Mouse (Mus musculus): ENCODE data around the gene Dlgap1.

The Dlgap1 gene

DNA sequence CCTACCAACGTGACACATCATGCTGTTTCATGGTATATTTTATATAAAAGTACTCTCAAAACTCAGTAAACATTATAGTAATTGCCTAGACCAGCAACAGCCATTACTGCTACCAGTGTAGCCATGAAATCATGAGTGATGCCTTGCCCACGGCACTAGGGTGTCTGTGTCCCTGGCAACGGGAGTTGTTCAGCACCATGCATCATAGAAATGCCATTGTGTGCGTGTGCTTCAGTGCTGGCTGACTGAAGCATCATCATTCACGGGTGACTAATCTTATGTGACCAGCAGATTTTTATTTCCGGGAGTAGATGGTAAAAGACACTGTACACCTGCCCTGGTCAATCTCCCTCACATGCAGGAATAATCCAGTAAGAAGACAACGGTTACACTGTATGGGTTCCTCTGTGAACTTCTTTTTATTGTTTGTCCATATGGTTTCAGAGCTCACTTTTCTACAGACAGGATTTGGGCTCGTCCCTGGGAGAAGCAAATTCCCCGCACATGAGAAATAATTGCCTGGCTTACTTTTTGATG, 203.7 kb downstream of the Dlgap1 start:
- DNase-seq (ENCODE audit: extremely low spot score, low read depth, low spot score): no peak

DNA sequence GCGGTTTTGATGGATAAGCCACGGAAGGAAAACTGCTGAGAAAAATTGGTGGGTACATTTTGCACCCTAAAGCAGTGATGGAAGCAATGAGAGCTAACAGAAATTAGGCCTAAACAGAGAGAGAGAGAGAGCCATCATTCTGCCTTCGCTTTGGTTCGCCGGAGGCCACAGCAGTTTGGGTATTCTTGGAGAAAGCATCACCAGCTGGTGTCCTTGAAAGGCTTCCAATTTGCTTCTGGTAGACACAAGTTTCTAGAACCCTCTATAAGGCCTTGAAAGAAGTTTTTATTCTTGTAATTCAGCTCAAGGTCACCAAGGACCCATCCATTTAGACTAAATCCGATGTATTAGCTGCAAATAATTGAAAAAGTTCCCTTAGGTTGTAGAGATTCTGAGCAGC, 205.0 kb downstream of the Dlgap1 start:
- no peak for DNase-seq (ENCODE audit: extremely low spot score, low read depth, low spot score)

- no peak for DNase-seq (ENCODE audit: extremely low spot score, low read depth, low spot score)
Observed at GRCm38 (mm10) chr17:70191228-70191627, 222.4 kb downstream of the Dlgap1 start.

- no peak for DNase-seq (ENCODE audit: extremely low spot score, low read depth, low spot score)
Observed at GRCm38 (mm10) chr17:70222891-70223290, 254.0 kb downstream of the Dlgap1 start.

DNA sequence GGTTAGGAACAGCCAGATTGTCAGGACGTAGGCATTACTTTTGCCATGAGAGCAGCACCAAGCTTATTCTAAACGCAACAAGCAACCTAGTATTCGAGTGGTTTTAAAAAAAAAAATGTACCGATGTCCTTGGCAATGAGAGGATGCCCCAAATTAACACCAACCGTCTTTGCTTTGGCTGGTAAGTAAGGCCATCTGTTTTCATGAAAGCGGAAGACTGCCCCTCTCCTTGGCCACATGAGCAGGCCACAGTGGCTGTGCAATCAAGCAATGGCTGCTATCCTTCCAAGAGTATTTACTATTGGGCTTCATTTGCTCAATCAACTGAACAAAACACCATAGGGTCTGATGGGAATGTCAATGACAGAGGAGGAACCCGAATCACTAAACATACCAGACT, 278.5 kb downstream of the Dlgap1 start:
- no peak for DNase-seq (ENCODE audit: extremely low spot score, low read depth, low spot score)

DNA sequence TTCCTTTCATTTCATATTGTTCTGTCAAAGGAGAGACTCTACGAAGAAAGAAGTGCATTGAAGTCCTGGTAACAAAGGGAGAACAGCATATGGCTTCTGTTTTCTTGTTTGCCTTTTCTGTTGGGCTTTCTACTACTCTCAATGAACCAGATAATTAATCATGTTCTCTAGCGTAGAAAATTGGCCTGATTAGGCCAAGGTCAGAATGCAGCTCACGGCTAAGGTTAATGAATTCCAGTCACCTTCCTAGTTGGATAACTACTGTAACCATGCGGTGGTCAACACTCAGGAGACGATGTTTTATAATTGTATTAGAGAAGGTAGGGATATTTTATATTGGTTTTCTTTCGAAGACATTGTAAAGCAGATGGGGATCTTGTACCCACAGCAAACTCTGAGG, 279.4 kb downstream of the Dlgap1 start:
- DNase-seq (ENCODE audit: extremely low spot score, low read depth, low spot score): peak; percentile 22

GRCm38 (mm10) chr17:70252476-70252875, 283.6 kb downstream of the Dlgap1 start:
- DNase-seq (ENCODE audit: extremely low spot score, low read depth, low spot score): no peak

DNA sequence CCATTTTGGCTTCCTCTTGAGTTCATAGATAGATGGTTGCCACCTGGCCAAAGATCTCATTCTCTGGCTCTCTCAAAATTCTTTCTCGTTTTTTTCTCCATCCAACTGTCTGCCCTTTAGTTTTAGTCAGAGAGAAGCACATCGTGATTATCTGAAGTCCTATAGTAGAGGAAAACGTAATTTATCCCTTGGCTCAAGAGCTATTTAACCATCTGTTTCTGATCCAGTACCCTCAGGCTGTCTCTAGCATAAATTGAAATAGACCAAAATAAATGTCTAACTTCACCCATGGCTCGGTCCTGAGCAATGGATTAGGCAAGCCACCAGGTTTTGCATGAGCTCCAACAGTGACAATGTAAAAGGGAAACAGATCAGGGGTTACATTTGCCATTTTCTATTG, 287.5 kb downstream of the Dlgap1 start:
- no peak for DNase-seq (ENCODE audit: extremely low spot score, low read depth, low spot score)

GRCm38 (mm10) chr17:70263156-70263555, 294.3 kb downstream of the Dlgap1 start:
- DNase-seq (ENCODE audit: extremely low spot score, low read depth, low spot score): no peak

DNA sequence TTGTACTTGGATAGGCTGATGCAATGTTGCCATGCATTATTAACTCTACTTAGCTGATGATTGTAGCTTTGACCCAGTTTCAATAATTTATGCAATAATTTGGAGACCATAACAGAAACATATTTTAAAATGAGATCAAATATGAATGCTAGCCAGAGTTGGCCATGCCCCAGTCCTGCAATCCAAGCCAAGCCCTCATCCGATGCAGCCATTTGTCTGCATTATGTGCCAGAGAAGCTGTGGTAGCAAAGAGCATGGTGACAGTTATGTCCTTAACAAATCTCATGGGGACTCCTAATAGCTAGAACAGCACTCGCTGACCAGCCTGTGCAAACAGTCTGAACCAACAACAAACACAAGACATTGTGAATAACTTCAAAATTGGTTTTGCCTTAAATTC, 303.3 kb downstream of the Dlgap1 start:
- DNase-seq (ENCODE audit: extremely low spot score, low read depth, low spot score): no peak

- no peak for DNase-seq (ENCODE audit: extremely low spot score, low read depth, low spot score)
Observed at GRCm38 (mm10) chr17:70287708-70288107, 318.8 kb downstream of the Dlgap1 start.

DNA sequence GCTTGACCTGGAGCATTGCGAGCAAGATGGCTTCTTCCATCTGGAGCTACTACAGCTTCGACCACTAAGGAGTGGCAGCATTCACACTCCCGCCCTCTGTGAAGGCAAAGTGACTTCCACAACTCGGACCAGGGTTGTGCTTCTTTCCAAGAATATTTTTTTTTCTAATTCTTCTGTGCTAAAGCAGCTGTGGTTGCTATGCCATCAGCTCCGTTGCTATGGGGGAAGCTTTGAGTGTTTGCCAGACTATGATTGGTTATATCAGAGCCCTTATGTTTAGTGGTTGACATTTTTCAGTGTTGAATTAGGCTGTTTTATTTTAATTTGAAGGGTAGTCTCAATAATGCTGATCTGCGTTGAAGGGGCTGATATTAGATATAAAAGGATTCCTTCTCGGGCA, 325.2 kb downstream of the Dlgap1 start:
- no peak for DNase-seq (ENCODE audit: extremely low spot score, low read depth, low spot score)

GRCm38 (mm10) chr17:70301941-70302478, 333.1 kb downstream of the Dlgap1 start:
- no peak for DNase-seq (ENCODE audit: extremely low spot score, low read depth, low spot score)

- no peak for DNase-seq (ENCODE audit: extremely low spot score, low read depth, low spot score)
Observed at GRCm38 (mm10) chr17:70302656-70303055, 333.8 kb downstream of the Dlgap1 start.

- no peak for DNase-seq (ENCODE audit: extremely low spot score, low read depth, low spot score)
Observed at GRCm38 (mm10) chr17:70305021-70305420, 336.1 kb downstream of the Dlgap1 start.

DNA sequence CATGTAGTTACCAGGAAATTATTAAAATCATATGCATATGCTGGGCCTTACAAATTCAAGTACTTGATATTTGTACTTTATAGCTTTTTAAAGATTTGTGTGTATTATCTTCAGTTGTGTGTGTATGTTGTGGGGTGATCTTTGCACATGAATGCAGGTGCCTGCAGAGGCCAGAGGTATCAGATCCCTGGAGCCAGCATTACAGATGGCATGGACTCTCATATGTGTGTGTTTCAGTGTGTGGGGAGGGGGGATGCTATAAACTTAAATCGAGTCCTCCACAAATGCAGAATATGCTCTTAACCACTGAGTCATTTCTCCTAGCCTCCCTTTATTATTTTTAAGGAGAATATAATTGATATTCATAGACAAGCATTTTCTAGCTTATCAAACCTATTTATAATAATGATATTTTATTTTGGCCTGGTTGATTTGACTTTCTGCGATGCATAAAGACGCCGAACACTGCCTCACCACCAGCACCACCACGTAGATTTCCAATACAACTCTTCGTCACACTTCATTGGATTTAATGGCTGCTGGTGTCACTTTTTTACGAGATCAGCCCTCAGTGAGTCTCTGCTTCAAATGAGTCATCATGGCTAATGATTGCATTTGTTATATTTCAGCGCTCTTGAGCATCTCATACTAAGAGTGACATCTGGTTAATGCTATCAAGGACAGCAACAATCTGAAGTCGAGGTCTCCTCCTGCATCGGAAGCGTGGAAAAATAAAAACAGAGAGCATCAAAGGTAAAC, 338.7 kb downstream of the Dlgap1 start:
- no peak for DNase-seq (ENCODE audit: extremely low spot score, low read depth, low spot score)

DNA sequence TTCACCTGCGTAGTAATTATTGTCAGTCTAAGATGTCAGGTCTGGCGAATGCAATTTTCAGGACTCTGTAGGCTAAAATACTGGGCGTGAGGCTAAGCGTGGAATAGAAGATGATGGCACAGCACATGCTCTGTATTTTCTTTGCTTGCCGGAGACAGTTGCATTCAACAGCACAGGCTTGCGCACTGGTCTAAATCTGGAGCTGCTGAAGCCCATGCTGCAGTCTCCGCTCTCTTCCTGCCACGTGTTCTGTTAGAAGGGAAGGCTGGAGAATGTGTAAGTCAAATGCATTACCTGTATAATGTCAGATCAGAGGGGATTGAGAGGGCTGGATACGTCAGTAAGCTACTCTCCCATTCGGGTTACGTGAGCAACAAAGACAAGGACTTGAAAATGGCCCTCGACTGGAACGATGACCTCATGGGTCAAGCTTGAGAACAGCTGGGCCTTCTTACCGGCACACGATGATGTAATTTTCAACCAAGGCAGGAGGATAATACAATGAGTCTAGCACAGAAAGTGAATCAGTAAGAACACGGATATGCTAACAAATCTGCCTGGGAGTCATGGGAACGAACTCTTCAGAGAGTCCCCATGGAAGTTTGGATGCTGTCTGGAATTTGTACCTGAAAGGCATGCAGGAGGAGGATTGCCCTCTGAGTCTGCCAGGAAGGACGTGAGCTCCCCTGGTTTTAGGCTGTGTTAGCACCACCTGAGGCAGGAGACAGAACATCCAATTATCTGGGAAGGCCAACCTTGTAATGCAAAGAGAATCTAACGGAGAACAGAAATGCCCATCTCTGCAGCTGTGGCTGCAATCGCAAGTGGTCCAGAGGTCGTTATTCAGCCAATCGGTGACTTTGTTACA, 339.7 kb downstream of the Dlgap1 start:
- no peak for DNase-seq (ENCODE audit: extremely low spot score, low read depth, low spot score)

- DNase-seq (ENCODE audit: extremely low spot score, low read depth, low spot score): no peak
Observed at GRCm38 (mm10) chr17:70316327-70316726, 347.5 kb downstream of the Dlgap1 start.

DNA sequence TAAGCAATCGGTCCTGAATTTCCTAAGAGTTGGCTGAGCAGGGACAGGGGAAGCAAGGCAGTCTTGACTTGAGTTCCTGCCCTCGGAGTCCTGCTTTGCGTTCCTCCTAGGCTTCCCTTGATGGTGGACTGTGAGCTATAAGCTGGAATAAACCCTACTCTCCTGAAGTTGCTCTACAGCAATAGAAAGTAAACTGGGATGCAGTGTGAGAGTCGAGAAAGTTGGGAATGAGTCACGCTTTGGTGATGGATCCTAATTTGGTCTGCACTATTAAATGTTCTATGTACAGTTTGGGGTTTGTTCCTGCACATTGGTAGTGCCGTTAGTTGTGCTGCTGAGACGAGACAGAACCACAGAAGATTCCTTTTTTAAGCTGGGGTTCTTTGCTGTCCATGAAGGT, 348.9 kb downstream of the Dlgap1 start:
- DNase-seq (ENCODE audit: extremely low spot score, low read depth, low spot score): no peak

DNA sequence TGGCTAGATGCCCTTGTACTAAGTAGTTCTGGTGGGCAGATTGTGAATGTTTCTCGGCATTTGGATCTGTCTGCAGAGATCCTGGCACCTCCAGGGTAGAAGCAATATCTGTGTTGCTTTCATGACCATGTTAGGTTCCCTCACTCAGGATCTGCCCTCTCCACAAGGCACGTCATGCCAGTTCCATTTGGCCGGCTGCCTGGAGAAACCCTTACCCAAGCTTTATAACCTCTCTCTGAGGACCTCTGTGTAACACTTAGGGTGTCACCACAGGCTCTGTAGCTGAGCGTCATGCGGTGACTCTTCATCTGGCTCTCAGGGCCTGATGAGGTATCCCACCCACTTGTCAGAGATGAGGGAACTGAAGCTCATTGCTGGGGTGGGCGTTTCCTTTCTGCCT, 353.1 kb downstream of the Dlgap1 start:
- no peak for DNase-seq (ENCODE audit: extremely low spot score, low read depth, low spot score)

GRCm38 (mm10) chr17:70333440-70333839, 364.6 kb downstream of the Dlgap1 start:
- DNase-seq (ENCODE audit: extremely low spot score, low read depth, low spot score): no peak

- no peak for DNase-seq (ENCODE audit: extremely low spot score, low read depth, low spot score)
Observed at GRCm38 (mm10) chr17:70334171-70334570, 365.3 kb downstream of the Dlgap1 start.
